ENCODE assay signal across 30 mouse cellular contexts in the genomic region with DNA sequence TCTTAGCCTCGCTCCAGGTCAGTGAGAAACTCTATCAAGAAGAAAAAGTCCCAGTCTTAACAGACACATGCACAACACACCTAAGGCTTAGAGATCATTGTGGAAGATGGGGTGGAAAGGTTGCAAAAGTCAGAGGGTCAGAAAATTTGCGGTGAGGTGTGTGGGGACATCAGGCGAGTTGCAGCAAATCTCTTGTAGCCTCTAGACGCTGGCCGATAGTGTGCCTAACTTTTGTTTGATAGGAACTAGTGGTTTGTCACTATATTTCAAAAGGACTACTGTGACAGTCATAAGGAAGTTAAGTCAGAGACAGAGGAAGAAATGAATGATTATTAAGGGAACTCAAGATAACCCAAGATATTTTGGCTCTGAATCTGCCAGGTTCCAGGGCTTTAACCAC. TPM values are rescaled to one million over a fixed set of nuclear protein-coding genes. Genes with fewer than 3 reads are reported as not detected.
DNase-seq lines count a peak whose midpoint lies in the region; ATAC-seq and TF ChIP-seq lines count a peak whose summit lies in the region.
"Had no signal": no experiment of that assay in that cellular context is flagged by ENCODE, and none has a peak within 500 bp of the region (broad histone marks: within the 10 kb centered on the region; RNA-seq: fewer than 3 reads in every experiment).

No protein-coding gene starts in this region.

- no peak overlapping the region for H3K4me3 ChIP-seq in bone marrow, adult 2 months (replicated peaks; ENCODE audit: control insufficient read depth, low read depth, low read length)
- H3K4me3 ChIP-seq in intestine, postnatal 0 days (ENCODE audit: low read depth, low read length): no peak overlapping the region
- H3K4me3 ChIP-seq in stomach, embryonic 16.5 days (replicated peaks; ENCODE audit: low read length): no peak overlapping the region
- H3K4me3 ChIP-seq: erythroblast, embryonic 14.5 days; forebrain, embryonic 12.5 days; hindbrain, embryonic 13.5 days; limb, embryonic 12.5 days had no signal

- intact Hi-C loops in heart, postnatal 14 days (cut with DNase I): no loop called here

- peak overlapping the region; percentile 45 for H3K4me2 ChIP-seq in intestine, postnatal 0 days (replicated peaks; ENCODE audit: low read depth)
- H3K4me2 ChIP-seq in stomach, embryonic 16.5 days (ENCODE audit: low read depth, low read length): peak overlapping the region; percentile 7; the same call in 1 of the 2 replicates
- H3K4me2 ChIP-seq: forebrain, embryonic 12.5 days; heart, embryonic 11.5 days; hindbrain, embryonic 13.5 days; limb, embryonic 12.5 days had no signal

- WGBS in bone marrow, adult 2 months: 33% methylated on average over 5 of the region's 5 CpGs
- WGBS in intestine, postnatal 0 days: 70% methylated on average over 5 of the region's 5 CpGs
- 80% methylated on average over 5 of the region's 5 CpGs for WGBS in stomach, embryonic 16.5 days

- H3K27ac ChIP-seq in bone marrow, adult 2 months (ENCODE audit: control insufficient read depth, insufficient read depth, low read depth, low read length, poor library complexity): peak overlapping the region; percentile 24; the same call in 1 of the 2 replicates
- peak overlapping the region; percentile 77 for H3K27ac ChIP-seq in intestine, postnatal 0 days (ENCODE audit: low read depth, low read length)
- H3K27ac ChIP-seq in stomach, embryonic 16.5 days (ENCODE audit: low read length): peak overlapping the region; percentile 94
- H3K27ac ChIP-seq: forebrain, embryonic 12.5 days; hindbrain, embryonic 13.5 days; limb, embryonic 12.5 days had no signal

- no peaks in the 10 kb centered on the region for H3K36me3 ChIP-seq in intestine, postnatal 0 days (ENCODE audit: control insufficient read depth, insufficient read depth)
- no peaks in the 10 kb centered on the region for H3K36me3 ChIP-seq in stomach, embryonic 16.5 days (ENCODE audit: control insufficient read depth, insufficient read depth, low read length)
- H3K36me3 ChIP-seq: forebrain, embryonic 12.5 days; hindbrain, embryonic 13.5 days; limb, embryonic 12.5 days had no signal

- no peak for TF ChIP-seq CTCF in bone marrow, adult 2 months (IDR thresholded peaks at IDR 0.05; ENCODE audit: control insufficient read depth, insufficient read depth, low read length)
- no peak for TF ChIP-seq CTCF in intestine, postnatal 0 days (IDR thresholded peaks at IDR 0.05; ENCODE audit: low read depth)

- no peak for ATAC-seq in intestine, postnatal 0 days
- ATAC-seq in stomach, embryonic 16.5 days (ENCODE audit: insufficient read depth, low FRiP score): no peak
- ATAC-seq in megakaryocyte-erythroid progenitor cell, adult 5-6 weeks (replicated peaks; ENCODE audit: low FRiP score, low TSS enrichment, poor library complexity, severe bottlenecking): no peak

- peaks cover 3% of the 10 kb centered on the region; the same call in 1 of the 2 replicates for H3K4me1 ChIP-seq in bone marrow, adult 2 months (ENCODE audit: control insufficient read depth, insufficient read depth, low read length)
- peaks cover 5% of the 10 kb centered on the region for H3K4me1 ChIP-seq in intestine, postnatal 0 days (replicated peaks; ENCODE audit: control insufficient read depth, insufficient read depth, low read length)
- peaks cover 22% of the 10 kb centered on the region for H3K4me1 ChIP-seq in stomach, embryonic 16.5 days (ENCODE audit: control insufficient read depth, insufficient read depth, low read length)

- no peaks in the 10 kb centered on the region for H3K27me3 ChIP-seq in intestine, postnatal 0 days (replicated peaks; ENCODE audit: control insufficient read depth, insufficient read depth, low read length)
- H3K27me3 ChIP-seq in stomach, embryonic 16.5 days (ENCODE audit: control insufficient read depth, insufficient read depth, low read length): no peaks in the 10 kb centered on the region
- H3K27me3 ChIP-seq: forebrain, embryonic 12.5 days; hindbrain, embryonic 13.5 days; limb, embryonic 12.5 days; Patski had no signal

- no peak for TF ChIP-seq POLR2A in bone marrow, adult 2 months (IDR thresholded peaks at IDR 0.05; ENCODE audit: borderline replicate concordance, control insufficient read depth, low read depth, low read length)

- no peaks in the 10 kb centered on the region for H3K9me3 ChIP-seq in intestine, postnatal 0 days (ENCODE audit: control insufficient read depth)
- H3K9me3 ChIP-seq in stomach, embryonic 16.5 days (replicated peaks; ENCODE audit: control insufficient read depth, low read length): no peaks in the 10 kb centered on the region
- H3K9me3 ChIP-seq: forebrain, embryonic 12.5 days; hindbrain, embryonic 13.5 days; limb, embryonic 12.5 days had no signal

- DNase-seq in heart, adult 11 months: peak; percentile 46
- no peak for DNase-seq in heart, postnatal 14 days
- DNase-seq in cerebellum, adult 11-12 months: no peak
- DNase-seq: cerebellum, adult 2 months; gastrocnemius, postnatal 10 days; thymus, adult 2 months had no signal

- no peak overlapping the region for H3K9ac ChIP-seq in intestine, postnatal 0 days (ENCODE audit: low read depth, low read length)
- peak overlapping the region; percentile 44; the same call in 1 of the 2 replicates for H3K9ac ChIP-seq in stomach, embryonic 16.5 days (ENCODE audit: low read length)
- H3K9ac ChIP-seq: forebrain, embryonic 12.5 days; hindbrain, embryonic 13.5 days; limb, embryonic 12.5 days had no signal

RNA-seq across cellular contexts. Expression of a gene that starts 14.7 kb away (rescaled TPM):
- total RNA-seq in heart, postnatal 14 days (2021): 10 to 100 TPM; 62.2 to 71.0 TPM
- 391 and 969 TPM in 2 replicates for polyA plus RNA-seq in bone marrow, adult 2 months (2011; ENCODE audit: insufficient read depth, insufficient read length, low replicate concordance, missing spikeins)
- 374 and 424 TPM in 2 replicates for polyA plus RNA-seq in intestine, postnatal 0 days (2015; fragmentation: Nextera tagmentation; extraction: Ambion mirVana)
- polyA plus RNA-seq in stomach, embryonic 16.5 days (2015; fragmentation: Nextera tagmentation; extraction: Ambion mirVana): 820 and 892 TPM in 2 replicates
- 2.0 and 21.9 TPM in 2 replicates for total RNA-seq in megakaryocyte-erythroid progenitor cell, adult 5-6 weeks (2014; fragmentation: Nextera tagmentation)
- 0.94 TPM in 1 of 2 replicates, not detected in the other for total RNA-seq in megakaryocyte-erythroid progenitor cell, adult 5-6 weeks (2017)
- polyA plus RNA-seq: erythroblast, embryonic 14.5 days had no signal

RNA-seq across cellular contexts. Expression of a gene that starts 19.0 kb away (rescaled TPM):
- not detected for total RNA-seq in heart, postnatal 14 days (2021)
- not detected in 2 replicates for polyA plus RNA-seq in bone marrow, adult 2 months (2011; ENCODE audit: insufficient read depth, insufficient read length, low replicate concordance, missing spikeins)
- polyA plus RNA-seq in intestine, postnatal 0 days (2015; fragmentation: Nextera tagmentation; extraction: Ambion mirVana): 4.1 and 5.6 TPM in 2 replicates
- polyA plus RNA-seq in stomach, embryonic 16.5 days (2015; fragmentation: Nextera tagmentation; extraction: Ambion mirVana): 4.5 and 5.2 TPM in 2 replicates
- total RNA-seq in megakaryocyte-erythroid progenitor cell, adult 5-6 weeks (2014; fragmentation: Nextera tagmentation): not detected in 2 replicates
- not detected in 2 replicates for total RNA-seq in megakaryocyte-erythroid progenitor cell, adult 5-6 weeks (2017)
- total RNA-seq: adrenal gland, postnatal 10 days; gastrocnemius, postnatal 10 days; heart, postnatal 4 days; left cerebral cortex, postnatal 14 days; liver, adult 2 months; MEL; monocyte, adult 5-6 weeks had no signal
- polyA plus RNA-seq: cerebellum, adult 2 months; cortical plate, adult 2 months; erythroblast, embryonic 14.5 days; forebrain, embryonic 12.5 days; gonadal fat pad, adult 2 months; heart, embryonic 11.5 days; heart, embryonic 16.5 days; hindbrain, embryonic 13.5 days; large intestine, adult 2 months; limb, embryonic 12.5 days; liver, adult 2 months; liver, embryonic 16.5 days; midbrain, embryonic 14.5 days; neural tube, embryonic 14.5 days; Patski; thymus, adult 2 months had no signal

RNA-seq across cellular contexts. Expression of a gene that starts 23.8 kb away (rescaled TPM):
- 10 to 100 TPM; 12.2 to 14.3 TPM for total RNA-seq in heart, postnatal 14 days (2021)
- polyA plus RNA-seq in bone marrow, adult 2 months (2011; ENCODE audit: insufficient read depth, insufficient read length, low replicate concordance, missing spikeins): 71.4 and 238 TPM in 2 replicates
- polyA plus RNA-seq in intestine, postnatal 0 days (2015; fragmentation: Nextera tagmentation; extraction: Ambion mirVana): 8.6 and 8.7 TPM in 2 replicates
- polyA plus RNA-seq in stomach, embryonic 16.5 days (2015; fragmentation: Nextera tagmentation; extraction: Ambion mirVana): 12.5 and 15.1 TPM in 2 replicates
- 3.8 TPM in 1 of 2 replicates, not detected in the other for total RNA-seq in megakaryocyte-erythroid progenitor cell, adult 5-6 weeks (2014; fragmentation: Nextera tagmentation)
- total RNA-seq in megakaryocyte-erythroid progenitor cell, adult 5-6 weeks (2017): 6.7 and 23.6 TPM in 2 replicates
- polyA plus RNA-seq: erythroblast, embryonic 14.5 days; neural tube, embryonic 14.5 days had no signal

RNA-seq across cellular contexts. Expression of a gene that starts 25.7 kb away (rescaled TPM):
- total RNA-seq in heart, postnatal 14 days (2021): not detected
- polyA plus RNA-seq in bone marrow, adult 2 months (2011; ENCODE audit: insufficient read depth, insufficient read length, low replicate concordance, missing spikeins): not detected in 2 replicates
- polyA plus RNA-seq in intestine, postnatal 0 days (2015; fragmentation: Nextera tagmentation; extraction: Ambion mirVana): not detected in 2 replicates
- not detected in 2 replicates for polyA plus RNA-seq in stomach, embryonic 16.5 days (2015; fragmentation: Nextera tagmentation; extraction: Ambion mirVana)
- total RNA-seq in megakaryocyte-erythroid progenitor cell, adult 5-6 weeks (2014; fragmentation: Nextera tagmentation): not detected in 2 replicates
- not detected in 2 replicates for total RNA-seq in megakaryocyte-erythroid progenitor cell, adult 5-6 weeks (2017)
- total RNA-seq: adrenal gland, postnatal 10 days; gastrocnemius, postnatal 10 days; heart, postnatal 4 days; left cerebral cortex, postnatal 14 days; liver, adult 2 months; MEL; monocyte, adult 5-6 weeks had no signal
- polyA plus RNA-seq: cerebellum, adult 2 months; cortical plate, adult 2 months; embryonic facial prominence, embryonic 14.5 days; erythroblast, embryonic 14.5 days; forebrain, embryonic 12.5 days; gonadal fat pad, adult 2 months; heart, embryonic 11.5 days; heart, embryonic 16.5 days; hindbrain, embryonic 13.5 days; large intestine, adult 2 months; limb, embryonic 12.5 days; liver, adult 2 months; liver, embryonic 16.5 days; midbrain, embryonic 14.5 days; neural tube, embryonic 14.5 days; Patski; thymus, adult 2 months had no signal

RNA-seq across cellular contexts. Expression of a gene that starts 26.5 kb away (rescaled TPM):
- total RNA-seq in heart, postnatal 14 days (2021): under 1 TPM in 1 of 2 experiments, not detected in 1; 0.17 TPM
- polyA plus RNA-seq in bone marrow, adult 2 months (2011; ENCODE audit: insufficient read depth, insufficient read length, low replicate concordance, missing spikeins): 1.0 TPM in 1 of 2 replicates, not detected in the other
- 0.12 TPM in 1 of 2 replicates, not detected in the other for polyA plus RNA-seq in intestine, postnatal 0 days (2015; fragmentation: Nextera tagmentation; extraction: Ambion mirVana)
- polyA plus RNA-seq in stomach, embryonic 16.5 days (2015; fragmentation: Nextera tagmentation; extraction: Ambion mirVana): 9.8 and 29.5 TPM in 2 replicates
- total RNA-seq in megakaryocyte-erythroid progenitor cell, adult 5-6 weeks (2014; fragmentation: Nextera tagmentation): not detected in 2 replicates
- not detected in 2 replicates for total RNA-seq in megakaryocyte-erythroid progenitor cell, adult 5-6 weeks (2017)
- total RNA-seq: gastrocnemius, postnatal 10 days; heart, postnatal 4 days; liver, adult 2 months; MEL; monocyte, adult 5-6 weeks had no signal
- polyA plus RNA-seq: erythroblast, embryonic 14.5 days; forebrain, embryonic 12.5 days; heart, embryonic 11.5 days; hindbrain, embryonic 13.5 days; limb, embryonic 12.5 days; liver, adult 2 months; midbrain, embryonic 14.5 days; neural tube, embryonic 14.5 days had no signal

Comparison
In these comparisons a context has a peak if more than half of its experiments do, and no peak if none do; other contexts are left out.
1. H3K27ac ChIP-seq: peak in every context shown above with its lines; median percentile 94 in stomach, embryonic 16.5 days; 77 in intestine, postnatal 0 days; 24 in bone marrow, adult 2 months.